Mouse (Mus musculus): Measurements from ENCODE around the gene Ehd4. TPM values are rescaled to one million over a fixed set of nuclear protein-coding genes. Genes with fewer than 3 reads are reported as not detected.

Ehd4 gene
- polyA plus RNA-seq, 1 experiment from 2014 or later, result 164 TPM

GRCm38 (mm10) chr2:120128011-120128410, 26.4 kb downstream of the Ehd4 start:
- Histone ChIP-seq H3K4me2 (peak overlapping the region; percentile 22), H3K4me1 (peaks cover 90% of the 10 kb centered on the region), H3K27ac (replicated peaks) (peak overlapping the region; percentile 98), H3K9me3 (no peaks in the 10 kb centered on the region), H3K9ac (peak overlapping the region; percentile 54), H3K27me3 (replicated peaks) (no peaks in the 10 kb centered on the region), H3K36me3 (peaks cover 24% of the 10 kb centered on the region), H3K4me3 (no peak overlapping the region)
- no peak for ATAC-seq (ENCODE audit: extremely low read depth, insufficient number of reproducible peaks, low FRiP score, low TSS enrichment)

GRCm38 (mm10) chr2:120126901-120127300, 27.5 kb downstream of the Ehd4 start:
- Histone ChIP-seq H3K4me3 (no peak overlapping the region), H3K27me3 (replicated peaks) (no peaks in the 10 kb centered on the region), H3K9me3 (no peaks in the 10 kb centered on the region), H3K9ac (peak overlapping the region; percentile 54), H3K36me3 (peaks cover 24% of the 10 kb centered on the region), H3K27ac (replicated peaks) (peak overlapping the region; percentile 98), H3K4me2 (no peak overlapping the region), H3K4me1 (peaks cover 90% of the 10 kb centered on the region)
- WGBS, result 29% methylated on average over 1 of the region's 1 CpGs
- ATAC-seq (ENCODE audit: extremely low read depth, insufficient number of reproducible peaks, low FRiP score, low TSS enrichment), result no peak

GRCm38 (mm10) chr2:120126408-120126807, 28.0 kb downstream of the Ehd4 start:
- Histone ChIP-seq H3K4me2 (no peak overlapping the region), H3K4me3 (no peak overlapping the region), H3K27me3 (replicated peaks) (no peaks in the 10 kb centered on the region), H3K36me3 (peaks cover 25% of the 10 kb centered on the region), H3K4me1 (peaks cover 90% of the 10 kb centered on the region), H3K27ac (replicated peaks) (peak overlapping the region; percentile 98), H3K9me3 (no peaks in the 10 kb centered on the region), H3K9ac (peak overlapping the region; percentile 54; the same call in 1 of the 2 replicates)
- ATAC-seq (ENCODE audit: extremely low read depth, insufficient number of reproducible peaks, low FRiP score, low TSS enrichment), result no peak
- WGBS, result 51% methylated on average over 4 of the region's 4 CpGs

- no peak overlapping the region for H3K9ac ChIP-seq
- H3K27me3 ChIP-seq (replicated peaks), result no peaks in the 10 kb centered on the region
- peaks cover 84% of the 10 kb centered on the region for H3K4me1 ChIP-seq
- no peak overlapping the region for H3K4me3 ChIP-seq
- H3K4me2 ChIP-seq, result no peak overlapping the region
- no peak for ATAC-seq (ENCODE audit: extremely low read depth, insufficient number of reproducible peaks, low FRiP score, low TSS enrichment)
- H3K9me3 ChIP-seq, result no peaks in the 10 kb centered on the region
- no peak overlapping the region for H3K27ac ChIP-seq (replicated peaks)
- H3K36me3 ChIP-seq, result peaks cover 27% of the 10 kb centered on the region
- 91% methylated on average over 1 of the region's 1 CpGs for WGBS
Measured at GRCm38 (mm10) chr2:120125461-120125860, 28.9 kb downstream of the Ehd4 start.

- Histone ChIP-seq H3K9me3 (no peaks in the 10 kb centered on the region), H3K36me3 (peaks cover 27% of the 10 kb centered on the region), H3K9ac (no peak overlapping the region), H3K27me3 (replicated peaks) (no peaks in the 10 kb centered on the region), H3K4me2 (no peak overlapping the region), H3K4me3 (no peak overlapping the region), H3K4me1 (peaks cover 79% of the 10 kb centered on the region), H3K27ac (replicated peaks) (peak overlapping the region; percentile 29; the same call in 1 of the 2 replicates)
- ATAC-seq (ENCODE audit: extremely low read depth, insufficient number of reproducible peaks, low FRiP score, low TSS enrichment), result no peak
- WGBS, result 58% methylated on average over 2 of the region's 2 CpGs
Measured at GRCm38 (mm10) chr2:120124946-120125345, 29.5 kb downstream of the Ehd4 start.

- ATAC-seq (ENCODE audit: extremely low read depth, insufficient number of reproducible peaks, low FRiP score, low TSS enrichment), result no peak
Measured at GRCm38 (mm10) chr2:120124096-120124495, 30.3 kb downstream of the Ehd4 start.

GRCm38 (mm10) chr2:120122983-120123382, 31.4 kb downstream of the Ehd4 start:
- WGBS, result 77% methylated on average over 6 of the region's 6 CpGs
- no peak for ATAC-seq (ENCODE audit: extremely low read depth, insufficient number of reproducible peaks, low FRiP score, low TSS enrichment)
- Histone ChIP-seq H3K27ac (replicated peaks) (no peak overlapping the region; the same call in 1 of the 2 replicates), H3K36me3 (peaks cover 27% of the 10 kb centered on the region), H3K4me1 (peaks cover 60% of the 10 kb centered on the region), H3K4me2 (no peak overlapping the region), H3K27me3 (replicated peaks) (no peaks in the 10 kb centered on the region), H3K4me3 (no peak overlapping the region), H3K9ac (no peak overlapping the region), H3K9me3 (no peaks in the 10 kb centered on the region)

More at GRCm38 (mm10) chr2:120124096-120124495, 30.3 kb downstream of the Ehd4 start:
- 63% methylated on average over 1 of the region's 1 CpGs for WGBS
- Histone ChIP-seq H3K4me2 (no peak overlapping the region), H3K27me3 (replicated peaks) (no peaks in the 10 kb centered on the region), H3K36me3 (peaks cover 27% of the 10 kb centered on the region), H3K4me1 (peaks cover 71% of the 10 kb centered on the region), H3K9me3 (no peaks in the 10 kb centered on the region), H3K27ac (replicated peaks) (peak overlapping the region; percentile 29), H3K4me3 (no peak overlapping the region), H3K9ac (no peak overlapping the region)

- no peak overlapping the region for H3K9ac ChIP-seq
- 0 out of 2 replicates have a peak, but pooled peaks cover 3% of the 10 kb centered on the region for H3K36me3 ChIP-seq
- no peak overlapping the region for H3K4me2 ChIP-seq
- 65% methylated on average over 6 of the region's 6 CpGs for WGBS
- no peaks in the 10 kb centered on the region for H3K9me3 ChIP-seq
- H3K27me3 ChIP-seq (replicated peaks), result no peaks in the 10 kb centered on the region
- 0 out of 2 replicates have a peak overlapping the region, but pooled peaks have one; percentile 2 for H3K27ac ChIP-seq (replicated peaks)
- H3K4me3 ChIP-seq, result no peak overlapping the region
- peaks cover 65% of the 10 kb centered on the region for H3K4me1 ChIP-seq
- no peak for ATAC-seq (ENCODE audit: extremely low read depth, insufficient number of reproducible peaks, low FRiP score, low TSS enrichment)
Measured at GRCm38 (mm10) chr2:120117346-120117745, 37.1 kb downstream of the Ehd4 start.

GRCm38 (mm10) chr2:120116362-120116761, 38.0 kb downstream of the Ehd4 start:
- WGBS, result 42% methylated on average over 1 of the region's 1 CpGs
- Histone ChIP-seq H3K27ac (replicated peaks) (no peak overlapping the region), H3K9me3 (no peaks in the 10 kb centered on the region), H3K27me3 (replicated peaks) (no peaks in the 10 kb centered on the region), H3K36me3 (0 out of 2 replicates have a peak, but pooled peaks cover 2% of the 10 kb centered on the region), H3K4me3 (no peak overlapping the region), H3K9ac (no peak overlapping the region), H3K4me1 (peaks cover 65% of the 10 kb centered on the region), H3K4me2 (no peak overlapping the region)
- no peak for ATAC-seq (ENCODE audit: extremely low read depth, insufficient number of reproducible peaks, low FRiP score, low TSS enrichment)

- H3K4me2 ChIP-seq, result no peak overlapping the region
- ATAC-seq (ENCODE audit: extremely low read depth, insufficient number of reproducible peaks, low FRiP score, low TSS enrichment), result no peak
- no peaks in the 10 kb centered on the region for H3K36me3 ChIP-seq
- H3K9me3 ChIP-seq, result no peaks in the 10 kb centered on the region
- H3K4me3 ChIP-seq, result no peak overlapping the region
- H3K4me1 ChIP-seq, result peaks cover 70% of the 10 kb centered on the region
- H3K27ac ChIP-seq (replicated peaks), result peak overlapping the region; percentile 64; the same call in 1 of the 2 replicates
- 72% methylated on average over 4 of the region's 4 CpGs for WGBS
- H3K27me3 ChIP-seq (replicated peaks), result no peaks in the 10 kb centered on the region
- H3K9ac ChIP-seq, result peak overlapping the region; percentile 29; the same call in 1 of the 2 replicates
Measured at GRCm38 (mm10) chr2:120114977-120115376, 39.4 kb downstream of the Ehd4 start.

- WGBS, result 68% methylated on average over 3 of the region's 3 CpGs
- Histone ChIP-seq H3K4me1 (peaks cover 70% of the 10 kb centered on the region), H3K27ac (replicated peaks) (peak overlapping the region; percentile 64), H3K9me3 (no peaks in the 10 kb centered on the region), H3K27me3 (replicated peaks) (no peaks in the 10 kb centered on the region), H3K4me3 (no peak overlapping the region), H3K4me2 (no peak overlapping the region), H3K36me3 (no peaks in the 10 kb centered on the region), H3K9ac (no peak overlapping the region)
- ATAC-seq (ENCODE audit: extremely low read depth, insufficient number of reproducible peaks, low FRiP score, low TSS enrichment), result no peak
Measured at GRCm38 (mm10) chr2:120113963-120114362, 40.4 kb downstream of the Ehd4 start.

GRCm38 (mm10) chr2:120113476-120113875, 40.9 kb downstream of the Ehd4 start:
- Histone ChIP-seq H3K4me1 (peaks cover 73% of the 10 kb centered on the region), H3K4me2 (no peak overlapping the region), H3K9ac (no peak overlapping the region), H3K27ac (replicated peaks) (peak overlapping the region; percentile 64), H3K4me3 (no peak overlapping the region), H3K27me3 (replicated peaks) (no peaks in the 10 kb centered on the region), H3K36me3 (no peaks in the 10 kb centered on the region), H3K9me3 (no peaks in the 10 kb centered on the region)
- no peak for ATAC-seq (ENCODE audit: extremely low read depth, insufficient number of reproducible peaks, low FRiP score, low TSS enrichment)
- WGBS, result 78% methylated on average over 6 of the region's 6 CpGs

Data from heart, embryonic 13.5 days (tissue).